Mouse (Mus musculus) urinary bladder, adult 18-20 months (tissue): ENCODE measurements around the gene Numb.
A peak's percentile ranks its signal among the peaks of the same experiment; 100 is the strongest.

Source experiments
- DNase-seq, 2 experiments: peaks; one replicate each; pipeline ENCODE4 v3.0.0; 2022; ENCODE audit warnings: low spot score in 2 of 2, mixed read lengths in 2 of 2

Gene Numb

DNA sequence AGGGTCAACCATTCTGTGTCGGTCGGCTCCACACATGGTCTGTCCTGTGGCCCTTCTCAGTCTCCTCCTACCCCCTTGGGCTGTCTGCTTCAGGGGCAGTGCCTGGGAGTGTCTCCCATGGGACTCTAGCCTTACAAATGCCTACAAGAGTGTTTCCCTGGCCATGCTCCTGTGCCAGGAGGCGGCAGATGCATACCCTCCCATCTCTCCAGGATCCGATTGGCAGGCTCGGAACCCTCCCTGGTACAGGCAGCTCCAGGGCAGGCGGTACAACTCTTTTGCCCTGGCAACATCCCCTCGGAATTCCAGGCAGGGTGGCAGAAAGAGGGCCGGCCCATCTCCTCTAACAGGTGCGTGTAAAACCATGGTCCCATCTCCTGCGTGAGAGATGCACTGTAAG is 139.1 kb downstream of the Numb start:
- no peak for DNase-seq

DNA sequence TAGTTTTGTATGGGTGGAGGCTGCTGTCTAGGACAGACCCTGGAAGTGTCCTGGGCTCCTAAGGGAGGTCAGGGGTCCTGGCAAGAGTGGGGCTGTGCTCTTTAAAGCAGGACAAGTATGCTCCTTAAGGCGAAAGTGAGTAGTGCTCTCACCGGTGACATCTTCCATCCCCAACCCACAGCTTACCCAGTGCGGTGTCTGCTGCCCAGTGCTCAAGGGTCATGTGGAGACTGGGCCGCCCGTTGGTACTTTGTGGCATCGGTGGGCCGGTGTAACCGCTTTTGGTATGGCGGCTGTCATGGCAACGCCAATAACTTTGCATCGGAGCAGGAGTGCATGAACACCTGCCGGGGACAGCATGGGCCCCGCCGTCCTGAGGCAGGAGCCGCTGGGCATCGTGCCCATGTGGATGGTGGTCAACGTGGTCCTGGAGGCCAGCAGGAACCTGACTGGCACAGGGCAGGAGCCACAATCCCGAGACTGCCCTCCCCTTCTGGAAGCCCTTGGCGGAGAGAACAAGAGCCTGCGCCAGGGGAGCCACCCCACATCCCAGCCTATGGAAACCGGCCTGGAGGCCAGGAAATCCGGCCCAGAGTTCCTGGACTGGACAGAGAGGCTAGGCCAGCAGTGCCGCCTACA is 140.0 kb downstream of the Numb start:
- DNase-seq: no peak

DNA sequence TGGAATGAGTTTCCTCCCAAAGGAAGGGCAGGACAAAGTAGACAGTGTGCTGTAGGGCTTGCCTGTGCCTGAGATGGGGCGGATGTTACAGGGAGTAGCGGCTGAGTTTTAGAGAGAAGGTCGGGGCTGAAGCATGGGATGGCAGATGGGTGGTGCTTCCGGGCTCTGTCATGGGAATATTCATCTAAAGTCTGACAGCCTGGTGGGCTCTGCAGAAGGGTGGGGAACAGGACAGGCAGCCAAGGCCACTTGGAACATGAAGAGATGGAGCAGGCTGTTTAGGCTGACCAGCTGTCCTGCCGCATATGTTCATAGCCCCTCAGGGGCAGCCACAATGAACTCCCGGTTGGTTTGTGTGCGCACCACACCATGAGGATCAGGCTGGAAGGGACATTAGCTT is 140.5 kb downstream of the Numb start:
- no peak for DNase-seq

DNA sequence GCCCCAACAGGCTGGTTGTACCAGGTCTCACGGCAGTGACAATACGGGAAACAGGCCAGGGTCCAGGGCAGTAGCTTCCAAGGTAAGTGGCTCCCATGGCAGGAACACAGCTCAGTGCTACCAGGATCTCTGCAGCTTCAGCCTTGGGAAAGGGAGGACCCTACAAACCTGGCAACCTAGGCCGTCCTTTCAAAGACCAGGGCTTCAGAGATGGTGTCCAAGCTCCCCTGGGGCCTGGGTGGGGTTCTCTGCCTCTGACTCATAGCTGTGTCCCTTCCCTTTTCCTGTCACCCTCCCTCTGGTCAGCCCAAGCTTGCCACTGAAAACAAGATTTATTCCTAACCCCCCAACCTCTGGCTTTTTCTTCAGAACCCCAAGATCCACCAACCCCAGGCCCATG is 141.6 kb downstream of the Numb start:
- DNase-seq: no peak

DNA sequence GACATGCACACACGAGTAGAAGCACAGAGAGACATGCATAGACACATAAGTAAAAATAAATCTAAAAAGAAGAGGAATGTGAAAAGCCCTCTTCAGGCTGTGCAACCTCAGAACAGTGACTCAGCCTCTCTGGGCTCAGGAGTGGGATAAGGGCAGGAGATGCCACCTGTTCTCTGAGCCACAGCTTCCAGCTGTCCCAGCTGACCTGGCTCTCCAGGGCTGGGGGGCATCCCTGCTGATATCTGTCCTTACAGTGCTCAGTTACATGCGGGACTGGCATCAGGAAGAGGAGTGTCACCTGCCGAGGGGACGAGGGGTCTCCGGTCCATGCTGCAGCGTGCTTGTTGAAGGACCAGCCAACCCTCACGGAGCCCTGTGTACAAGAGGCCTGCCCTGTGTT is 145.0 kb downstream of the Numb start:
- no peak for DNase-seq

DNA sequence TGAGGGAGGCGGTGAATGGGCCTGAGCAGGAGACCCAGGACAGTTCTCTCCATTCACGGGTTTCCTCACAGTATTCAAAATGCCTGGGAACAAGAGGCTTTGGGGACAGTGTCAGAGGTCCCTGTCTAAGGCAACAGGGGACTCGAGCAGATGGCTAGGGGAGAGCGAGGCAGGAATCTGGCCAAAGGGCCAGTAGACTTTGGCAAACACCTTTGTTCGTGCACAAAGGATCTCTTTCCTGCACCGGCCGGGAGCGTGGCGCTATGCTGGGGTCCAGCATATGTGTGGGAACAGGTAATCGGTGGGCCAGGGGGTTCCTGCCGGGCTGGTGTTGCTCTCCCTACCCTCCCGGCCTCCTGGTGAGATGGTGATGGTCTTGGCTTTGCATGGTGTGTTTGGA is 146.1 kb downstream of the Numb start:
- DNase-seq: no peak

DNA sequence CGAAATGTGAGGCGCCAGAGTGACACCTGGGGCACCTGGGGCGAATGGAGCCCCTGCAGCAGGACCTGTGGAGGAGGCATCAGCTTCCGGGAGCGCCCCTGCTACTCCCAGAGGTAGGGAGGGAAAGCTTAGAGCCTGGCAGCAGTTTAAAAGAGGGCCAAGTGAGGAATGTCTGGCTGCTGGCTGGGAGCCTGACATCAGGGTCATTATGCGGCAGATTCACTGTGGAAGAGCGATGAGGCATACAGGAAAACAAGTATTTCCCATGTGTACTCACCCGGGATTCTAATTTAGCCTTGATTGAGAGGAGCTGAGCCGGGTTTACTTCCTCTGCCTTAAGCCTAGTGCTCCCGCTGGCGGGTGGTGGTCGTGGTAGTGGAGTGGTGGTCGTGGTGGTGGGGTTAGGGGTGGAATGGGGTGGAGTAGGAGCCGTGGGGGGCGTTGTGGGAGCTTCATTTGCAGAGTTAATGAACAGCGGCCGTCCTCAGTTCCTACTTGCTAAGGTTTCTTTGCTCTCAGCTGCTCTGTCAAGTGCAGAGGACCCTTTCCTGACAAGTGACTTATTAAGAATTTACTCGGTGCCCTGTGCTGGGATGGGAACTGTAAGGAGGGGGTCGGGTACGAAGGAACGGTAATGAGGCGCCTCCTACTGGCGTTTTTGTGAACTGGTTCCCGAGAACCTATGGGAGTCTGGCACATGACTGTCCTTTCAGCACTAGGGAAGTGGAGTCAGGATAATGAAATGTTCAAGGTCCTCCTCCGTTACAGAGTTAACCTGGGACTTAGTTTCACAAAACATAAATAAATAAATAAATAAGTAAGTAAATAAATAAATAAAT is 151.1 kb downstream of the Numb start:
- no peak for DNase-seq

DNA sequence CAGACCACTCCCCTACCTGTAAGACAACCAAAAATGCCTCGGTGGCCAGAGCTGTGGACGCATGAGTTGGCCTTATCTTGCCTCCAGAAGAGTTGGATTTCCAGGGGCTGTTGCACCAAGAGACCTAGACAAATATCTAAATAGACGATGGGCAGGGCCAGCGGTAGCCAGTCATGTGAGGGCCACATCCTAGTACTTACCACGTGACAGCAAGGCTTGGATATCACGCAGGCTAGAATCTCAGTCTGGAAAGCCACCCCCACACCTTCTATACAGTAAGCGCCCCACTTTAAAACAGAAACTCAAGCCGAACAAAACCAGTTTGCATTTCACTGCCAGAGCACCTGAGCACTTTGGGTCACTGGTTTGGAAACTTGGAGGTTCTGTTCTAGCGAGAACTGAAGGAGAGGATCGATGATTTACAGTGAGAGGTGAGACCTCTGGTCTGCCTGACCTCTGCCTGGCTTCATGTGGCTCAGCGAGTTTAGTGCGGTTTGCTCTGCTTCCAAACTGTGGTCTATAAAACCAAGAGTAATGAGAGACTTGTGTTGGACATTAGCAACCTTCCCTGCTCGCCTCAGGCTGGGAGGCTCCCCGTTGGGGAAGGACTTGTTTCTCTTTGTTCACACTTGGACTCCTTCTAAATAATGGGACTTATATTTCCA is 153.4 kb downstream of the Numb start:
- DNase-seq: no peak

DNA sequence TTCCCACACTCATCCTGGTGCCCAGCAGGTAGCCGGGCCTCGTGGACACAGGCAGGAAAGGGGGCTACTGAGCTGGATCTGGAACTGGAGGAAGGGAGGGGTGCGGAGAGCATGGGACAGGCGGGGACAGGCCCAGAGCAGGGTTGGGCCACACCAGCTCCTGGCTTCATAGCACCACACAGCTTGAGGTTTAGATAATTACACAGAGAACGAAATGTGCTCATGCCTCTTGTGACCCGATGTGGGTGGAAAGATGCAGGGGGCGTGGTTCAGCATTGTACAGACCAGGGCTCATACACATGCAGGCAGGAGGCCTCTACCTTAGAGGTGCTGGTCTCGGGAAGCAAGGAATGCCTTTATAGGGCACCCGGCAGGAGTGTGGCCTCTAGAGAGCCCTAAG is 153.9 kb downstream of the Numb start:
- DNase-seq: no peak

DNA sequence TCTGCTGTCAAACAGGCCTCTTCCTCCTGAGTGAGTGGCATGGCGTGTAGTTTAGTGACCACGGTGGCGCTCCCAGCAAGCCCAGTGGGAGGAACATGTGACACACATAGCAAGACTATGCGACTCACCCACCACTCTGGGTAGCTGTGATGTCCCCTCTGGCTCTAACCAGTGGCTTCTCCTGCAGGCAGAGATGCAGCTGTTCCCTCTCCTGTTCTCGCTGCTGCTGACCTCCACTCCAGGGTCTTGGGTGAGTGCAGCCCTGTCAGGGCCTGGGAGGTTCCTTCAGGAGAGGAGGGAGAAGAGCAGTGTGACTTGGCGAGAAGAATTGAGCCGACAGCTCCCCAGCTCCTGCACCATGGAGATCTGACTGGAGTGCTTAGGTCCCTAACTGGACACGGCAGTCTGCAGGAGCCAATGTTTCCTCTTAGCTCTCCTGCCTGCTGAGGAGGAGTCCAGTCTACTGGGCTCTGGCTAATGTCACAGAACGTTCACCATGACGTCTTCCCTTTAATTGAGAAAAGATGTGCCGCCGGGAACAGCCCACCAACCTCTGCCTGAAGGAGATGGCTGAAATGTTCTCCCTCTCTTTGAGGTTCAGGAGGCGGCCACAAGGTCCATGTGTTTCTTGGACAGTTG is 155.7 kb downstream of the Numb start:
- DNase-seq: no peak

DNA sequence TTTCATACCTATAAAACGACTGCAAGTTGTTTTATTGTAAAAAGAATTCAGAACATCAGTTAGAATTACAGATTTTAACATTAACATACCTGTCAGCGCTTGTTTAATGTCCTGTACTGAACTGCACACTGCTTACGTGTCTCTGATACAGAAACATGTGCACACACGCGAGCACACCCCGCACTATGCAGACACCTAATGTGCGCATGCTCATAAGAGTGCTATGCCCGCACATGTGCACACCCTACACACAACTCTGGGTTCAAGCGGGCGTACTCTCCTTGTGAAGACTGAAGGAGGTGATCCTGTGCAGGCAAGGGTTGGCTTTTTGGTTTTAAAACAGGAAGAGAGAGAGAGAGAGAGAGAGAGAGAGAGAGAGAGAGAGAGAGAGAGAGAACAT is 157.2 kb downstream of the Numb start:
- DNase-seq: no peak

DNA sequence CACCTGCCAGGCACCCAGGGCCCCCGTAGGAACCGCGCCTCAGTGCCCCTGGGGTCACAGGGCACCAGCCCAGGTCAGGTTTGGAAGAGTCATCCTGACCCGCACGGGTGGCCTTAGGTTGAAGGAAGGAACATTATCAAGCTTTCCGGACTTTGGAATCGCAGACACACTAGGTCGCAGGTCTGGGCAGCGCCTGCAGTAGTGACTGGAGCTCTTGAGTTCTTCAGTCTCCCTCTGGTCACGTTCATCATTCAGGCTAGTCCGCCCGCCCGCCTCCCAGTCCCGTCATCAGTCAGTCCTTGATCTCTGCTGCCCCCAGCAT is 157.7 kb downstream of the Numb start:
- peak in 1 of 2 experiments; percentile 50 for DNase-seq

DNA sequence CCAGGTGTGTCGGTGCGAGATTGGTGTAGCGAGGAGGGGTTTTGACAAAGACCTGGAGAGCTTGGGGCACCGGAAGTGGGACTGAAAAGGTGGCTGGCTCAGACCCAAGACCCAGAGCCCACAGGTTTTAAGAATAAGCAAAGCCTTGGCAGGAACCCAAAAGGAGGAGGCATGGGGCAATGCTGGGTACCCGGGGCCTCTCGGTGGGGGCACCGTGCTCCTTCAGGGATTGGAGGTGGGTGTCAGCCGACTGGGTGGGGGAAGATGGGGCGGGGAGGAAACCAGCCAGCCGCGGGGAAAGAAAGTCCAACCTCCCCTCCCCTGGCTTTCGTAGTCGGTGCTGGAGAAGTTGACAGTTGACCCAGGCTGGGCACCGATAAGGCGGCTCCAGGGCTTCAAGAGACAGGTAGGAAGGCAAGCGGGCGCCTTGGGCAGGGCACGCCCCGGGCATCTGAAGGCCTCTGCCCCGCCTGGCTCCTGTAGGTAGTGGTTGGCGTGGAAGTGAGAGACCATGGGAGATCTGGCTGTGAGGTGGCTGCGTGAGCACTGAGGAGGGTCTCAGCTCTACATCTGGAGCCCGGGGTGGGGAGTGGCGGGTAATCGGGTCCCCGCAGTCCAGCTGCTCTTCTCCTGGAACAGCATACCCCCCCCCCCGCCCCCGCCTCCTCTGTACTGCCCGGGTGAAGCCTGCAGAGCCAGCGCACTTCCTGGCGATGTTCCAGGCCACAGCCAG is 158.3 kb downstream of the Numb start, which contains the start of gene Papln:
Gene Papln (plus strand): TSS at position 324 of the 733 bp plus-strand sequence.
- DNase-seq: peak in 1 of 2 experiments; percentile 36

DNA sequence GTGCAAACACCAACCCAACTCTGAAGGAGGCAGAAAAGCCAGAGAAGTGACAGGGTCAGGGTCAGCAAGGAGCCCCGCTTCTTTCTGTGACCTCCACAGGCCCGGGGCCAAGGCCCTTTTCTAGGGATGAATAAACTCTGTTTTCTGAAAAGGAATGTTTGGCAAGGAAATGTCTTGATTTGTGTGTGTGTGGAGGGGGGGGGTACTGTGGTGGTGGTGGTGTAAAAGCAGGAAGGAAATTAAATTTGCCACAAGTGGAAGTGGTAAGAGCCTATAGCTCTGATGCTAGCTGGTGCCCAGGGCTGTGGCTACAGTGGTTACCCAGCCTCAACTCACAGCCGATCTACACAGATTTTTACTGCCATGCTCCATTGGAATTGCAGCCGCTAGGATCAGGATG is 159.0 kb downstream of the Numb start:
- DNase-seq: no peak

DNA sequence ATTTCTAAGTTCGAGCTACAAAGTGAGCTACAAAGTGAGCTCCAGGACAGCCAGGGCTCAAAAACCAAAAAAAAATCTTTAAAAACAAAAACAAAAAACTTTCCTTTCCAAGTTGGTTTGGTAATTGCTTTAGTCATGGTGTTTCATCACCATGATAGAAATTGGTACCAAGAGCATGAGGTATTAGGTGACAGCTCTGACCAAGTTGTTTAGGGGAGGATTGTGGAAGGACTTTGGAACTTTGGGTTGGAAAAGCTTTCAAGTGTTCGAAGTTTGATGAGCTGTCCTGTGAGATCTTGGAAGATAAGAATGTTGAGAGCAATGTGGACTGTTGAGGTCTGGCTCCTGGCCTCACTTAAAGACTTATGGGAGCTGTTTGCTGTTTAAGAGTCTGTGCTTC is 161.5 kb downstream of the Numb start:
- no peak for DNase-seq

DNA sequence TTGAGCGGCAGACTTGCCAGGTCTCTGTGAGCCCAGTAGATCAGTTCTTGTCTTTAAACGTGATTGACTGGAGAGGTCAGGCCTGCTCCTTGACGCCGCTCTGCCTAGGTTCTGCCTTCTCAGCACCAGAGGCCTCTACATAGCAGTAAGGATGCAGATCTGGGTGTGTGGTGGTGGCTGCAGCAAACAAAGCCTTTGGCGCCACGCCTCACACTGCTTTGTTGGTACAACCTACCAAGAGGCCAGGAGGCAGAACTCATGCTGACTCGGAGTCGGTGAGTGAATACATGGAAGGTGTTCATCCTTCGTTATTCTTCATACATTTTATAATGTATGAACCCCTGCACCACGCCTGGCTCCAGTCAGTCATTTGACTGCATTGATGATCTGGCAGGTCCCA is 163.0 kb downstream of the Numb start:
- DNase-seq: no peak

DNA sequence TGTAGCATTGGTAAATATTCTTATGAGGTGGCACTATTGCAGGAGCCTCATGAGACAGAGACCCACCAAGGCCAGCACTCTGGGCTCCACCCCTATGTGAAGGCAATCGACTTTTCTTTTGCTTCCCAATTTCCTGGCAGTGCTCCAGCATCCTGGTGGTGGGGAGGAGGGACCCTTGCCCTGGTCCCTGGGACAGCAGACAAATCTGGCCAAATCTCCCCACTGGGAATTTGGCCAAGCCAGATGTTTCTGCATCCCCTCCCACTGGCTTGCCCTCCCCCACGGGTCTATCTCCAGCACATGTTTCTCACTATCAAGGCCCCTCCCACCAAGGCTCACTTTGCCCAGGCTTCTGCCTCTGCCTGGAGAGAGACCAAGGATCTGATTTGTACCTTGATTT is 169.2 kb downstream of the Numb start:
- no peak for DNase-seq

DNA sequence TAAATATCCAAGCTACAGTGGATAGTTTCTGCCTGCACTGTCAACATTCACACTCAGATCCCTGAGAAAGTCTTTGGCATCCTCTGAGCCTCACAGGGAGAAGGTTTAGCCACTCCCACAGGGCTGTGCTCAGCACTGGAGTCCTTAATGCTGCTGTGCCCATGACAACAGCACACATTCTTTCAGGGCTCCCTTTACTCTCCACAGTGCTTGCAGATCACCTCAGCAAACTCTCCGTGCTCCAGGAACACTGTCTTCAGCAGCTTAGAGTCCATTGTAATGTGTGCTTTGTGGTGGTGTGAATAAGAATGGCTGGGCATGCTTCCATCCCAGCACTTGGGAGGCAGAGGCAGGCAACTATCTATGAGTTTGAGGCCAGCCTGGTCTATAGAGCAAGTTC is 172.5 kb downstream of the Numb start:
- DNase-seq: no peak
